Mouse (Mus musculus) left cerebral cortex, adult 8-10 months (tissue): ENCODE measurements around the gene Gm21983. TPM values are rescaled to one million over a fixed set of nuclear protein-coding genes. Genes with fewer than 3 reads are reported as not detected.

Experiments used
- DNase-seq, 2 experiments: peaks; one replicate each; pipeline ENCODE4 v3.0.0; 2022; ENCODE audit warnings: low spot score in 2 of 2
- total RNA-seq, 4 experiments: library from RNA; stranded (reverse); gene quantifications; 2 replicates each; pipeline ENCODE4 v1.2.4; 2022

Gene Gm21983
- not detected for total RNA-seq

- no peak for DNase-seq
Measured at GRCm38 (mm10) chr7:27180837-27181695, at the start of gene Gm21983, which contains the start of gene Mia. Gene Gm21983 (minus strand): TSS chr7:27181086. Gene Mia (minus strand): TSS chr7:27181157.

- DNase-seq = no peak
Measured at GRCm38 (mm10) chr7:27228865-27229264, 48.0 kb upstream of the Gm21983 start.

- peak; percentile 83 to 87 for DNase-seq
Measured at GRCm38 (mm10) chr7:27228281-27228821, 47.5 kb upstream of the Gm21983 start, which contains the start of gene Itpkc. Gene Itpkc (minus strand): TSS chr7:27228661.

DNA sequence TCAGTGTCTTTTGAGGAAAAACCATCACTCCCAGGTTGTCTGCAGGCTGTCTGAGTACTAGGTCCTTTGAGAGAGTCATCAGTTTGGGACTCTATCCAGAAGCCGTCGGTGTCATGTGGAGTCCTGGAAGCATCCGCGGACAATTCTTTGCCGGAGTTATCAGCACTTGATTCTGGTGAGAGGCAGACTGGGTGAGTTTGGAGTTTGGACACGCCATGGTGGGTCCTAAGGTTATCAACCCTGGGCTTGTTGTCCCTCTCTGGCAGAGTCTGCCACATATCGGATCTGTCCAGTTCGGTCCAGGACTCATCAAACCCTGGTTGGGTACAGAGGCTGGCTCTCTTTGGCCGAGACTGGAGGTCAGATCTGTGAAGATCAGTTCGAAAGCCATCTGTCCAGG, 46.8 kb upstream of the Gm21983 start:
- DNase-seq = no peak

DNA sequence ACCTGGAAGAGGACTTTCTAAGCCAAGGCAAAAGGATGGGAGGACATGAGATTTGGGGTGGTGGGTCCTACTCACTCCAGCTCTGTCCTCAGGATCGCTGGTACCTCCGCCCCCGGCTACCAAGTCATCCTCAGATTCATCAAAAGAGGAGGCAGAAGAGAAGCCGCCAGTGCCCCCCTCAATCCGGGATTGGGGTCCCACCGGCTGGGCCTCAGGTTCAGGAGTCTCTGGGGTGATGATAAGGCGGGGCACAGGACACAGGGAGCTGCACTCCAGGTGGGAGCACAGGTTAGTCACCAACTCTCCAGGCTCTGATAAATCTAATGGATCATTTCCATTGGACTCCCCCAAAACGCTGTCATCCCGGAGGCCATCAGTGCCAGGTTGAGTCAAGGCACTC, 46.4 kb upstream of the Gm21983 start:
- no peak for DNase-seq

GRCm38 (mm10) chr7:27224877-27225575, 44.1 kb upstream of the Gm21983 start:
- peak; percentile 36 to 61 for DNase-seq

DNA sequence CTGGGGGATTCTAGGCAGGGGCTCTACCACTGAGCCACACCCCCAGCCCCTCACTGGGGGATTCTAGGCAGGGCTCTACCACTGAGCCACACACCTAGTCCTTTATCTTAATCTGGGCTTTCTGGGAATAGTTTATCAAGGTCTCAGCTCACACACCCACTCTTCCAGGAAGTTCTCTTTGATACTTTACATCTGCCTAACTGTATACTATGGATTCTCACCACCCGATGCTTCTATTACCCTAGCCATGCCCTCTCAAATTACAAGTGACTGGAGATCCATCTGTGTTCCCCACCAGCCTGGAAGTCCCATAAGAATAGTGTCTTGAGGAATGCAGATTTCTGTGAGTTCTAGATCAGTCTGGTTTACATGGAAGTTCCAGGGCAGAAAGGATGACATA, 41.7 kb upstream of the Gm21983 start:
- no peak for DNase-seq

DNA sequence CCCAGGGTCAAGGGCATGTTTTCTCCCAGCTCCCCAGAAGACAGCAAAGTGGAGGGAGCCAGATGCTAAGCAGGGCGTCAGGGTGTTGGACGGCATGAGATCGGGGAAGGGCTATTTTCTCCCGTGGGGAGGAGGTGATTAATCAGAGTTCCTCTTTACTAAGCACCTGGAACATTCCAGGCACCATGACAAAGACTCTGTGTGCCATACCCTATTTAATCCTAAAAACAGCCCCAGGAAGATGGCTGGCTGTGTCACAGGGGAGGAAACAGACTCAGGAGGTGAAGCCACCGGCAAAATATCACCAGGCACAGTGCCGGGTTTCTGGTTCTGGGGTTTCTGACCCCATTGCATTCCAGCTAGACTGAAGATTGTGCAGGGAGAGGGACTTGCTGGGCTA, 41.1 kb upstream of the Gm21983 start:
- no peak for DNase-seq

DNA sequence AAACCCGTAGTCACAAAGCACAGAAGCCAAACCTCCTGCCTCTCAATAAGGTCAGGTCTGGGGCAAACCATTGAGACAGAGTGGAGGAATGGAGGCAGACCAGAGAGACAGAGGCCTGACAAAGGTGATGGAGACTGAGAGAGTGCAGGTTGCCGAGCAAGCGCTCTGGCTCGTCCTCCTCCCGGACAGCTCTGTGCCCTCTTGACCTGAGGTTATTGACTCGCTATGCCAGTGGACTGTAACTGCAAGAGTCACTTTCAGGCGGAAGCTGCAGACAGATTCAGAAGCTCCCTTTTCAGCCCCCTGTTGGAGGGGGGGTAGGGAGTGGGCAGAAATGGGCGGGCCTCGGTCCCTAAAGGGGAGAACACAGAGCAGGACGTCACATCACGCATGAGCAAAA, 39.1 kb upstream of the Gm21983 start:
- DNase-seq = no peak

GRCm38 (mm10) chr7:27218586-27218985, 37.7 kb upstream of the Gm21983 start:
- no peak for DNase-seq

GRCm38 (mm10) chr7:27212626-27213025, 31.7 kb upstream of the Gm21983 start:
- DNase-seq = no peak

- DNase-seq = no peak
Measured at GRCm38 (mm10) chr7:27203730-27204449, 23.0 kb upstream of the Gm21983 start.

DNA sequence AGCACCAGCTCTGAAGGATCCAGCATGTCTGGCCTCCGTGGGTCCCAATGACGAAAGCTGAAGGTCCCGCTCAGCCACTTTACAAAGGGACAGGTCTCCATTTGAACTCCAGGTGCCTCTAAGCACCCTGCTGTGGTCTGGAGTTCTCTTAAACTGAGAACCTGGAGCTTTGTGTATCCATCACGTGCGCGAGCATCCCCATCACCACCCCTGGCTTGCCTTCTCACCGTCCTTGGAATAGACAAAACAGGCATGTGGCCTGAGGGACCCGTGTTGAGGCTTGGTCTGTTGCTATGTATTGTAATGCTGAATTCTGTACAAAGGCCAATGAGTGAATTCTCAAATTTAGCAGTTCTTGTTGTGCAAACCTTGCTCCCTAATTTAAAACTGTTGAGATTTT, 17.9 kb upstream of the Gm21983 start:
- no peak for DNase-seq

- no peak for DNase-seq
Measured at GRCm38 (mm10) chr7:27198355-27198754, 17.5 kb upstream of the Gm21983 start.

- no peak for DNase-seq
Measured at GRCm38 (mm10) chr7:27197634-27198033, 16.7 kb upstream of the Gm21983 start.

- DNase-seq = no peak
Measured at GRCm38 (mm10) chr7:27197136-27197535, 16.2 kb upstream of the Gm21983 start.

DNA sequence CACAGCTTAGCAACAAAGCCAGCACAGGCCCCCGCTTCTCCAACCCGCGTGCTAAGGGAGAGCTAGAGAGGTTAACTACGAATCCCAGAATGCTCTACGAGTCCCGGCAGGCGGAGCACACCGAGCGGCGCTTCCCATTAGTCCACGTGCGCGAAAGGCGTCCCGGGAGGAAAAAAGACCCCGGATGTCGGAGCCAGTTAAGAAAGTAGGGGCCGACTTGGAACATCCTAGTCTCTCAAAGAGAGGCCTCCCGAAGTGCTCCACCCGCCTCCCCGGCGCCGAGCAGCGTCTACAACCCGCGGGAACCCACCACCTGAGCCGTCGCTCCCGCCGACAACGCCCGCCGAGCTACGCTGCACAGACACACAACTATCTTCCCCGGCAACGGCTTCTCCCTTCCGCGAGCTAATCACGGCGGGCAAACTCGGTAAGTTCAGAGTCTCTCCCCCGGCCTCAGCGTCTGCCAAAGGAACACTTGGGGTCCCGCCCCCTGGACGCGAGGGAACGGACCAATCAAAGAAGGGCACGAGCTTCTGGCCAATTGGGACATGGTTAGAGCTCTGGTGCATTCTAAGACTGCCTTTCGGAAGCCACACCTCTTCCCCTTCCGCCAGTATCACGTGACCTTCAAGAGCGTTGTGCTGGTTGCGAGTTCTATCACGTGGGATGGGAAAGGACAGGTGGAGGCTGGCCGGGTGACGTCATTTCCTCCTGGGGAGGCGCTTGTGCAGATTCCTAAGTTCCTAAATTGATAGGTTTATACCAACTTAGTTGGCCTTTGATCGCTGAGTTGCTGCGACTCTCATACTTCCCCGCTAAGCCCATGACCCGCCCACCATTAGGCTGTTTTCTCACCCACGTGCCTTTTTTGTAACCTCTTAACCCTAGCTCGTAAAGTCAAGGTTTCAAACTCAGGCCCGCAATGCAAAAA, 15.1 kb upstream of the Gm21983 start, which contains the start of the genes BC024978 and Snrpa:
BC024978 (plus strand) TSS at position 101 of the 931 bp plus-strand sequence.
Snrpa (minus strand) TSS at position 591 of the 931 bp plus-strand sequence.
- DNase-seq = peak; percentile 86 to 100

- no peak for DNase-seq
Measured at GRCm38 (mm10) chr7:27193731-27194130, 12.8 kb upstream of the Gm21983 start.

DNA sequence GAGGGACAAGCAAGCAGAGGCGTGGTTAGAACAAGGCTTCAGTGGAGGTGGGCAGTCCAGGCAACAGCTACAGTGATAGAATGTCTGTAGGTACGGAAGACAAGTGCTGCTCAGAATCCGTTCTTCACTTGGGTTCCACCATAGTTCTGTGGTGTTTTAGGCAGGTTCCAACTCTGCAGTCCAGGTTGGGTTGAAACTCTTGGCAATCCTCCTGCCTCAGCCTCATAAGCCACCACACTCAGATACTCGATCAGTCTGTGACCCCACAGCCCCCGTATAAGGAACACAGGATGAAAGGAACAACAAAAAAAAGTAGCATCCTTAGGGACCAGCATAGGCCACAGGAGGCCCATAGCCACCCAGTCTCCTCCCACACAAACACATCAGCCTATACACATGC, 11.5 kb upstream of the Gm21983 start:
- no peak for DNase-seq

GRCm38 (mm10) chr7:27189271-27189931, 8.5 kb upstream of the Gm21983 start:
- no peak for DNase-seq
